Mouse (Mus musculus): ENCODE data around the gene Isg15. TPM values are rescaled to one million over a fixed set of nuclear protein-coding genes. Genes with fewer than 3 reads are reported as not detected.
A peak's percentile ranks its signal among the peaks of the same experiment; 100 is the strongest.
"Not testable (repeated sequence)": the region's sequence is repeated elsewhere in the genome, so short reads cannot be mapped to it uniquely, and the experiment has no call there.

The Isg15 gene
- polyA plus RNA-seq, 1 experiment from 2014 or later = 2.6 TPM

DNA sequence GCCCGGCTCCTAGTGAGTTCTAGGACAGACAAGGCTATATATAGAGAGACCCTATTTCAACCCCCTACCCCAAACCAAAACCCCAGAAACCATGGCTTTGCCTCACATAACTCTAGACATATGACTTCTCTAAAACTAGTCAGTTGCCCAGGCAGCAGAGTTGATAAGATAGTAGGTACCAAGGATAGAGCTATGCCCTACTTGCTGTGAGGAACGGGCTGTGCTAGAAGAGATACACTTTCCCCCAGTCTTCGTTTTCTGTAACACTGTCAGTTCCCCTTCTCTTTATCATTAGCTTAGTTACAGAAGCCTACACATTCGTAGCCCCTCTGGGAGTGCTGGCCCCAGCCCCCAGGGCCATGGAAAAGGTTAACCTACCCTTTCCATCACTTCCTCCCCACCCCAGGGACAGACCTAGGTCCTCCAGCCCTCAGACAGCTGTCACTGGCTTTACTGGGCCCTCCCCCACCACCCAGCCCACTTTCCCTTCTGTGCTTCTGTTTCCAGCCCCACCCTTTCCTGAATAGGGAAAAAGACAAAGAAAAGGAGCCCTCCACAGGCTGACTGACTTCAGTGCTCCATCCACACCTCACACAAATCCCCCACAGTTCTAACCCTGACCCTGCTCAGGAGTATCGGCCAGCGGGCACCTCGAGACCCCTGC, 16.2 kb downstream of the Isg15 start:
- Histone ChIP-seq H3K27ac (peak overlapping the region; percentile 23; the same call in 1 of the 2 replicates), H3K9me3 (replicated peaks) (no peaks in the 10 kb centered on the region), H3K36me3 (peaks cover 9% of the 10 kb centered on the region; the same call in 1 of the 2 replicates), H3K27me3 (replicated peaks) (peaks cover 8% of the 10 kb centered on the region; the same call in 1 of the 2 replicates), H3K4me1 (peaks cover 65% of the 10 kb centered on the region), H3K4me3 (no peak overlapping the region), H3K4me2 (peak overlapping the region; percentile 70), H3K9ac (peak overlapping the region; percentile 28; the same call in 1 of the 2 replicates)
- ATAC-seq = peak; percentile 42; the same call in 1 of the 2 replicates
- 49% methylated on average over 7 of the region's 7 CpGs for WGBS (ENCODE audit: insufficient replicate concordance)

DNA sequence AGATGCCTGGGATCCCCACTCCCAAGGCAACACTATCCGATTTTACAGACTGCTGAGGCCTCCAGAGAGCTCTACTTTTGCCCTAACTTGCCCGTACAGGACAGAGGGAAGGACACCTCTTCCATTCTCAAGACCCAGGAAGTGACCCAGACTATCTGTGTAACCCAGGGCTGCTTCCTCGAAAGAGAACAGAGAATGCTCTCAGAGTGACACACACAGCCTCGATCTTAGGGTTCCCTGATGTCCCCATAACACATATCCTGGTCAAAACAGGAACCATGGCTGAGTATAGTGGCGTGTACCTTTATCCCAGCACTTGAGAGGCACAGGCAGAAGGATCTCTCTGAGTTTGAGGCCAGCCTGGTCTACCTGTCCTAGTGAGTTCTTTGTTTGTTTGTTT, 16.9 kb downstream of the Isg15 start:
- H3K4me1 ChIP-seq = peaks cover 59% of the 10 kb centered on the region
- H3K36me3 ChIP-seq = peaks cover 15% of the 10 kb centered on the region
- no peak overlapping the region for H3K9ac ChIP-seq
- no peak for ATAC-seq
- peaks cover 8% of the 10 kb centered on the region; the same call in 1 of the 2 replicates for H3K27me3 ChIP-seq (replicated peaks)
- H3K9me3 ChIP-seq (replicated peaks) = no peaks in the 10 kb centered on the region
- no peak overlapping the region for H3K4me3 ChIP-seq
- 41% methylated on average over 5 of the region's 5 CpGs for WGBS (ENCODE audit: insufficient replicate concordance)
- H3K4me2 ChIP-seq = no peak overlapping the region
- H3K27ac ChIP-seq = no peak overlapping the region

DNA sequence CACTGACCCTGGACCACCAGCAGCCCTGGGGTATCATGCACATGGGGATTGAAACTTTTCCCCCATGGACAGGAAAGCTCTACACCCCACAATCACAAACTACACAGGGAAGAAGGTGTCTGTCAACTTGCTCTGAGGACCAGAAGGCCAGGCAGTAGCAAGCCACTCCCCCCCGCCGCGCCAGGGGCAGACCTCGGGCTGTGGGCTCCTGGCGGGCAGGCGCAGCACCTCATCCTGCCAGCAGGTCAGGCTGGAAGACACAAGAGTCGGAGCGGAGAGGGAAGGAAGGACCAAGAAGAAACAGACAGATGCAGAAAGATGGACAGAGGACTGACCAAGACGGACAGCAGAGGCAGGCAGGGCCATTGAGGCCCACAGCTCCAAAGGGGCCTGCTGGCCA, 23.0 kb downstream of the Isg15 start:
- no peak for ATAC-seq
- Histone ChIP-seq H3K4me1 (peaks cover 3% of the 10 kb centered on the region), H3K4me3 (no peak overlapping the region), H3K36me3 (peaks cover 69% of the 10 kb centered on the region), H3K9me3 (replicated peaks) (no peaks in the 10 kb centered on the region), H3K9ac (no peak overlapping the region), H3K4me2 (no peak overlapping the region), H3K27me3 (replicated peaks) (no peaks in the 10 kb centered on the region), H3K27ac (no peak overlapping the region)
- 92% methylated on average over 9 of the region's 9 CpGs for WGBS (ENCODE audit: insufficient replicate concordance)

DNA sequence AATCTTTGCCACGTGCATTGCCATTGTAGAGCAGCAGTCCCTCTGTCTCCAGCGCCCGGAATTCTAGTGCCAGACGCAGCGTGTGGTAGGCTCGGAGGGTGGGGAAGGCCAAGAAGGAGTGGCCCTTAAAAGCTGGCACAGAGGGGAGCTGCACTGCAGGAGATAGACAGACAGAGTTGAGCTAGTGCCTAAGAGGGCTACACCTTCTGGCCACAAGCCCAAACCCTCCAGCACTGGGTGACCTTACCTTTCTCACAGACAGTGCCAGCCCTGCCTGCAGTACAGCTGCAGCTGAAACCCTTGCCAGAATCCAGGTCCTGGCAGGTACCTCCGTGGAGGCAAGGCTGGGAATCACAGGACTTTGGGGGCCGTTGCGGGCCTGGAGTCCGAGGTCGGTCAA, 28.8 kb downstream of the Isg15 start:
- H3K4me2 ChIP-seq = no peak overlapping the region
- no peak overlapping the region for H3K4me3 ChIP-seq
- H3K36me3 ChIP-seq = peaks cover 98% of the 10 kb centered on the region
- no peak overlapping the region for H3K27ac ChIP-seq
- H3K27me3 ChIP-seq (replicated peaks) = no peaks in the 10 kb centered on the region
- 89% methylated on average over 11 of the region's 11 CpGs for WGBS (ENCODE audit: insufficient replicate concordance)
- no peaks in the 10 kb centered on the region for H3K9me3 ChIP-seq (replicated peaks)
- no peak overlapping the region for H3K9ac ChIP-seq
- no peaks in the 10 kb centered on the region for H3K4me1 ChIP-seq
- no peak for ATAC-seq

DNA sequence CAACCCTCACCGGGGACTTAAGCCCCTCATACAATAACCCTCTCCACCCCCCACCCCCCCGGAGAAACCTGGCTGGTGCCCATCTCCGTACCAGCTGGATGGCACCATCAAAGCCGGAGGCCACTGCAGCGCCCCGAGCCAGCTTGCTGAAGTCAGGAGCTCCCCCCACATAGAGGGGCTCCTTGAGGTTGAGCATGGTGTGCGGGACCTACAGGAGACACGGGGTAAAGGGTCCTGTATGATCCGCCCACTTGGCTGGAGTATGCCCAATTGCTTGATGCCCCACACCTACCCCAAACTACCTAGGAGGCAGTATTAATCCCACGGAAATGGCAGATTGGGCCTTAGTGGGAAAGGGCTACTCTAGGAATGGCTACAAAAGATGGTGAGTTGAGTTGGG, 31.5 kb downstream of the Isg15 start:
- no peaks in the 10 kb centered on the region for H3K9me3 ChIP-seq (replicated peaks)
- no peak overlapping the region for H3K27ac ChIP-seq
- ATAC-seq = no peak
- peaks cover 96% of the 10 kb centered on the region for H3K36me3 ChIP-seq
- 86% methylated on average over 10 of the region's 10 CpGs for WGBS (ENCODE audit: insufficient replicate concordance)
- no peaks in the 10 kb centered on the region for H3K4me1 ChIP-seq
- H3K4me2 ChIP-seq = no peak overlapping the region
- no peaks in the 10 kb centered on the region for H3K27me3 ChIP-seq (replicated peaks)
- no peak overlapping the region for H3K4me3 ChIP-seq
- no peak overlapping the region for H3K9ac ChIP-seq

DNA sequence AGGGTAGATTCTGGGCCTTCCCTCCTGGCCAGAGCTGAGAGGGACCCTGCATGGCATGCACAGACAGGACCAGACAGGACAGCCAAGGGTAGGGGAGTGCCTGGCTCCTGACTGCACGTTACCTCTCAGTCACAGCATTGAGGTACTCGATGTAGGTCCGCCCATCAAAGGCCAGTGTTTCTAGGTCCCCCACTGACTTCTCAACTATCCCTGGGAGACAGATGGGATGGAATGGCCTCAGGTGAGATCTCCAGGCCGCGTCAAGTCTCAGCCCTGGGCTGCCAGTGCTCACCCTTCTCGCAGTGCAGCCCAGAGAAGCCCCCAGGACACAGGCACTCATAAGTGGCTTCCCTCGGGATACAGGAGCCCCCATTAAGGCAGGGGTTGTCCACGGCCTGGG, 32.0 kb downstream of the Isg15 start:
- ATAC-seq = no peak
- Histone ChIP-seq H3K4me3 (no peak overlapping the region), H3K27ac (no peak overlapping the region), H3K27me3 (replicated peaks) (no peaks in the 10 kb centered on the region), H3K36me3 (peaks cover 96% of the 10 kb centered on the region), H3K4me1 (no peaks in the 10 kb centered on the region), H3K9ac (no peak overlapping the region), H3K9me3 (replicated peaks) (no peaks in the 10 kb centered on the region), H3K4me2 (no peak overlapping the region)
- 73% methylated on average over 8 of the region's 8 CpGs for WGBS (ENCODE audit: insufficient replicate concordance)

DNA sequence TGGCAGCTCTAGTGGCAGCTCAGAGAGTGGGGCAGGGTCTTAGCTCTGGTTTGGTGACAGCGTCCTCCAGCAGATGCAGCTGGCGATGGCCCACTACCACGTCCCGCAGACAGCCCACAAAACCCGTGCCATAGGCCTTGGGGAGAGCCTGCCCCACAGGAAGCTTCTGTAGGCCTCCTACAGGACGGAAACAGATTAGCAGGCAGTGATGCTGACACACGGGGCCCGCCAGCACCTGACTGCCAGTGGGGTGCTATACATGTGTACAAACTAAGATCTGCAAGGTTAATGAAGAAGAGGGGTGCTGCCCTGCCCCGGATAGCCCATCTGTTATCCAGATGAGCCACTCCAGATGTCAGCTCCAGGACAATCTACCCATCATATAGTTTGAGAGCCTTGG, 34.1 kb downstream of the Isg15 start:
- Histone ChIP-seq H3K4me3 (no peak overlapping the region), H3K4me2 (no peak overlapping the region), H3K36me3 (peaks cover 91% of the 10 kb centered on the region), H3K27ac (no peak overlapping the region), H3K9me3 (replicated peaks) (peaks cover 8% of the 10 kb centered on the region; the same call in 1 of the 2 replicates), H3K9ac (no peak overlapping the region), H3K4me1 (no peaks in the 10 kb centered on the region), H3K27me3 (replicated peaks) (no peaks in the 10 kb centered on the region)
- 71% methylated on average over 9 of the region's 9 CpGs for WGBS (ENCODE audit: insufficient replicate concordance)
- ATAC-seq = no peak

DNA sequence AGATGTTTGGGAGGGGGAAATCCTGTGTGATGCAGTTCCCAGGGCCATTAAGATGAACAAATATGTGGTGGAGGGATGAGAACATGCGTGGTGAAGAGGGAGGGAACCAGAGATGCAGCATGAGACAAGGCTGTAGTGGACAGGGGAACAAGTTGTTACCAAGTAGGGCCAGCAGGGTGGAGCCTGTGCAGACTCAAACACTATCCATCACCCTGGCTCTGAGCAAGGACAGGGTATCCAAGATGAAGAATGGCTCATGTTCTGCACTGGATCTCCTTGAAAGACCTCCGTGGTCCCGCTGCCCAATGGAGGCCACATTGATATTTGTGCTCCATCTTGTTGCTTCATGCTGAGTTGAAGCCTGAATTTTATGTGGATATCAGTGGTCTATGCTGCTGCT, 45.8 kb downstream of the Isg15 start:
- H3K4me3 ChIP-seq = no peak overlapping the region
- no peak overlapping the region for H3K9ac ChIP-seq
- H3K27me3 ChIP-seq (replicated peaks) = no peaks in the 10 kb centered on the region
- WGBS (ENCODE audit: insufficient replicate concordance) = 77% methylated on average over 3 of the region's 3 CpGs
- peaks cover 24% of the 10 kb centered on the region for H3K9me3 ChIP-seq (replicated peaks)
- H3K4me2 ChIP-seq = no peak overlapping the region
- H3K27ac ChIP-seq = no peak overlapping the region
- H3K4me1 ChIP-seq = no peaks in the 10 kb centered on the region
- ATAC-seq = no peak
- H3K36me3 ChIP-seq = no peaks in the 10 kb centered on the region

DNA sequence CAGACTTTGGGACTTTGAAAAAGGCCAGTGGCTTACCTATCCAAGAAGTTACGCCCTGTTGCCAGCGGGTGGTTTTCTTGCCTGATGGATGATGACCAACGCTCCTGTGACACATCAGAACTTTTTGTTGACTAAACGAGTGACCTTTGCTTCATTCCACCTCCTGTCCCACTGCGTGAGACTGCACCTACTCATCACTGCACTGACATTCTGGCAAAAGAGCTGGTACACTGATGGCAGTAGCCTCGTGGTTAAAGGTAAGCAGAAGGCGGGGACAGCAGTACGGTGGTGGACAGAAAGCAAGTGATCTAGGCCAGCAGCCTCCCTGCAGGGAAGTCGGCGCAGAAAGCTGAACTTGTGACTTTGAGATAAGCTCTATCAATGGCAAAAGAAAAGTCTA, 49.7 kb downstream of the Isg15 start:
- 62% methylated on average over 10 of the region's 10 CpGs for WGBS (ENCODE audit: insufficient replicate concordance)
- H3K9ac ChIP-seq; ATAC-seq; H3K27me3 ChIP-seq (replicated peaks); H3K27ac ChIP-seq; H3K4me1 ChIP-seq; H3K36me3 ChIP-seq; H3K4me2 ChIP-seq; H3K4me3 ChIP-seq; H3K9me3 ChIP-seq (replicated peaks): not testable (repeated sequence)

Small RNAs within 50 kb of the gene (microRNA-seq; reads per million reads assigned to microRNA genes)
- 3.2 reads per million for gene Mir7658

Other genes starting within 250 kb of the Isg15 start
- 45.0 and 48.8 TPM in 2 replicates for gene C1qtnf12, start 238.5 kb downstream of the Isg15 start, polyA plus RNA-seq (2016; fragmentation: Nextera tagmentation; extraction: Ambion mirVana)
- gene B3galt6, start 208.2 kb downstream of the Isg15 start, polyA plus RNA-seq (2016; fragmentation: Nextera tagmentation; extraction: Ambion mirVana) = 8.2 and 8.7 TPM in 2 replicates
- 93.4 and 93.9 TPM in 2 replicates for gene Sdf4, start 207.9 kb downstream of the Isg15 start, polyA plus RNA-seq (2016; fragmentation: Nextera tagmentation; extraction: Ambion mirVana)
- 0.39 and 0.60 TPM in 2 replicates for gene Tnfrsf4, start 187.0 kb downstream of the Isg15 start, polyA plus RNA-seq (2016; fragmentation: Nextera tagmentation; extraction: Ambion mirVana)
- gene Tnfrsf18, start 174.7 kb downstream of the Isg15 start, polyA plus RNA-seq (2016; fragmentation: Nextera tagmentation; extraction: Ambion mirVana) = 0.77 and 0.99 TPM in 2 replicates
- gene Ttll10, start 141.4 kb downstream of the Isg15 start, polyA plus RNA-seq (2016; fragmentation: Nextera tagmentation; extraction: Ambion mirVana) = 0.07 and 0.15 TPM in 2 replicates
- gene 9430015G10Rik, start 90.8 kb downstream of the Isg15 start, polyA plus RNA-seq (2016; fragmentation: Nextera tagmentation; extraction: Ambion mirVana) = 19.6 and 20.3 TPM in 2 replicates
- gene Rnf223, start 70.3 kb downstream of the Isg15 start, polyA plus RNA-seq (2016; fragmentation: Nextera tagmentation; extraction: Ambion mirVana) = 0.06 and 0.19 TPM in 2 replicates
- gene Agrn, start 3.3 kb downstream of the Isg15 start, polyA plus RNA-seq (2016; fragmentation: Nextera tagmentation; extraction: Ambion mirVana) = 16.1 and 17.8 TPM in 2 replicates
- gene AW011738, start 2.5 kb upstream of the Isg15 start, polyA plus RNA-seq (2016; fragmentation: Nextera tagmentation; extraction: Ambion mirVana) = 1.3 and 1.4 TPM in 2 replicates
- 0.12 TPM in 2 replicates for gene Perm1, start 15.1 kb upstream of the Isg15 start, polyA plus RNA-seq (2016; fragmentation: Nextera tagmentation; extraction: Ambion mirVana)
- 7.2 TPM in 2 replicates for gene Plekhn1, start 34.0 kb upstream of the Isg15 start, polyA plus RNA-seq (2016; fragmentation: Nextera tagmentation; extraction: Ambion mirVana)
- gene Noc2l, start 35.2 kb upstream of the Isg15 start, polyA plus RNA-seq (2016; fragmentation: Nextera tagmentation; extraction: Ambion mirVana) = 125 and 130 TPM in 2 replicates
- 26.8 and 28.4 TPM in 2 replicates for gene Samd11, start 54.8 kb upstream of the Isg15 start, polyA plus RNA-seq (2016; fragmentation: Nextera tagmentation; extraction: Ambion mirVana)
- not detected in 2 replicates for gene Vmn2r-ps159, start 130.3 kb upstream of the Isg15 start, polyA plus RNA-seq (2016; fragmentation: Nextera tagmentation; extraction: Ambion mirVana)